Mouse (Mus musculus): ENCODE results near the gene Fam208b.
A peak's percentile ranks its signal among the peaks of the same experiment; 100 is the strongest.

- peak; percentile 54 for TF ChIP-seq CTCF (IDR thresholded peaks at IDR 0.05)
- TF ChIP-seq EP300 (IDR thresholded peaks at IDR 0.05; ENCODE audit: insufficient read depth, low read depth, low read length): no peak
- no peak for TF ChIP-seq POLR2A (IDR thresholded peaks at IDR 0.05; ENCODE audit: insufficient read depth, low read depth, low read length)
These were observed 31.1 kb upstream of the Fam208b start for GRCm38 (mm10) chr13:3642049-3642448.
